In genomic region chr3:95818571-95819288, GRCm38 (mm10) we compare ENCODE assay signal across 8 mouse cellular contexts. TPM values are rescaled to one million over a fixed set of nuclear protein-coding genes. Genes with fewer than 3 reads are reported as not detected.
A peak's percentile ranks its signal among the peaks of the same experiment; 100 is the strongest.
DNase-seq lines count a peak whose midpoint lies in the region; ATAC-seq and TF ChIP-seq lines count a peak whose summit lies in the region.

TSS of gene Rprd2 (minus strand) at chr3:95818863.

- peaks cover 48% of the 10 kb centered on the region for H3K79me2 ChIP-seq in C2C12 (ENCODE audit: control insufficient read depth, insufficient read depth)

- 0% methylated on average over 56 of the region's 60 CpGs for WGBS in heart, embryonic 12.5 days
- under 1% methylated on average over 60 of the region's 60 CpGs for WGBS in liver, embryonic 12.5 days (ENCODE audit: insufficient replicate concordance)
- under 1% methylated on average over 56 of the region's 60 CpGs for WGBS in stomach, embryonic 15.5 days

- peak within 1 kb of the TSS; percentile 97 for H3ac ChIP-seq in C2C12 (ENCODE audit: control insufficient read depth, insufficient read length, low read depth)

- H3K9ac ChIP-seq in heart, embryonic 12.5 days = peak within 1 kb of the TSS; percentile 94
- peak within 1 kb of the TSS; percentile 94 for H3K9ac ChIP-seq in liver, embryonic 12.5 days
- peak within 1 kb of the TSS; percentile 84 for H3K9ac ChIP-seq in stomach, embryonic 15.5 days

- DNase-seq in brain, embryonic 14.5 days (ENCODE audit: low read depth) = peak; percentile 93
- DNase-seq in kidney, postnatal 10 days = peak; percentile 86
- peak; percentile 66 to 79 for DNase-seq in natural killer cell, adult 2 months (ENCODE audit: low spot score in 2 of 2)

- H3K36me3 ChIP-seq in C2C12 (ENCODE audit: control insufficient read depth, insufficient read depth) = no peaks in the 10 kb centered on the region
- peaks cover 12% of the 10 kb centered on the region for H3K36me3 ChIP-seq in erythroblast, embryonic 14.5 days (ENCODE audit: control insufficient read depth)
- 0 out of 2 replicates have a peak, but pooled peaks cover 5% of the 10 kb centered on the region for H3K36me3 ChIP-seq in heart, embryonic 12.5 days
- no peaks in the 10 kb centered on the region; the same call in 1 of the 2 replicates for H3K36me3 ChIP-seq in liver, embryonic 12.5 days
- H3K36me3 ChIP-seq in stomach, embryonic 15.5 days = no peaks in the 10 kb centered on the region

- TF ChIP-seq CTCF in C2C12 (IDR thresholded peaks at IDR 0.05; ENCODE audit: control insufficient read depth, insufficient read depth, insufficient read length) = no peak
- no peak for TF ChIP-seq CTCF in brain, embryonic 14.5 days (IDR thresholded peaks at IDR 0.05; ENCODE audit: borderline replicate concordance, extremely low read depth, insufficient read depth, insufficient read length)

- TF ChIP-seq POLR2A in brain, embryonic 14.5 days (IDR thresholded peaks at IDR 0.05; ENCODE audit: borderline replicate concordance, extremely low read depth, insufficient read depth, insufficient read length, poor library complexity, severe bottlenecking) = peak; percentile 93

- H3K4me1 ChIP-seq in erythroblast, embryonic 14.5 days (ENCODE audit: control insufficient read depth) = peaks cover 46% of the 10 kb centered on the region
- H3K4me1 ChIP-seq in heart, embryonic 12.5 days (replicated peaks) = peaks cover 15% of the 10 kb centered on the region
- peaks cover 48% of the 10 kb centered on the region for H3K4me1 ChIP-seq in liver, embryonic 12.5 days
- no peaks in the 10 kb centered on the region for H3K4me1 ChIP-seq in stomach, embryonic 15.5 days

- H3K9me3 ChIP-seq in erythroblast, embryonic 14.5 days (ENCODE audit: control insufficient read depth, low read length) = no peaks in the 10 kb centered on the region
- no peaks in the 10 kb centered on the region for H3K9me3 ChIP-seq in heart, embryonic 12.5 days (replicated peaks)
- H3K9me3 ChIP-seq in liver, embryonic 12.5 days (replicated peaks) = no peaks in the 10 kb centered on the region
- no peaks in the 10 kb centered on the region for H3K9me3 ChIP-seq in stomach, embryonic 15.5 days

- no peaks in the 10 kb centered on the region for H3K27me3 ChIP-seq in C2C12 (ENCODE audit: control insufficient read depth, insufficient read depth, insufficient read length)
- no peaks in the 10 kb centered on the region for H3K27me3 ChIP-seq in erythroblast, embryonic 14.5 days (ENCODE audit: control insufficient read depth)
- H3K27me3 ChIP-seq in heart, embryonic 12.5 days (replicated peaks) = no peaks in the 10 kb centered on the region
- H3K27me3 ChIP-seq in liver, embryonic 12.5 days (replicated peaks) = no peaks in the 10 kb centered on the region
- no peaks in the 10 kb centered on the region for H3K27me3 ChIP-seq in stomach, embryonic 15.5 days (replicated peaks)

- peak within 1 kb of the TSS; percentile 76 for H3K4me2 ChIP-seq in heart, embryonic 12.5 days
- peak within 1 kb of the TSS; percentile 79 for H3K4me2 ChIP-seq in liver, embryonic 12.5 days
- peak within 1 kb of the TSS; percentile 62 for H3K4me2 ChIP-seq in stomach, embryonic 15.5 days

- peak within 1 kb of the TSS; percentile 60 for H3K4me3 ChIP-seq in C2C12 (ENCODE audit: insufficient read depth, poor library complexity, severe bottlenecking)
- peak within 1 kb of the TSS; percentile 73 for H3K4me3 ChIP-seq in erythroblast, embryonic 14.5 days (replicated peaks)
- H3K4me3 ChIP-seq in heart, embryonic 12.5 days = peak within 1 kb of the TSS; percentile 81
- peak within 1 kb of the TSS; percentile 77 for H3K4me3 ChIP-seq in liver, embryonic 12.5 days
- H3K4me3 ChIP-seq in stomach, embryonic 15.5 days (replicated peaks) = peak within 1 kb of the TSS; percentile 75

- peak within 1 kb of the TSS; percentile 100 for H3K27ac ChIP-seq in heart, embryonic 12.5 days (ENCODE audit: poor library complexity, severe bottlenecking)
- H3K27ac ChIP-seq in liver, embryonic 12.5 days = peak within 1 kb of the TSS; percentile 99
- peak within 1 kb of the TSS; percentile 100 for H3K27ac ChIP-seq in stomach, embryonic 15.5 days

- peak; percentile 66 for ATAC-seq in heart, embryonic 12.5 days (ENCODE audit: insufficient number of reproducible peaks, low FRiP score)
- peak; percentile 49 for ATAC-seq in liver, embryonic 12.5 days
- peak; percentile 53 for ATAC-seq in stomach, embryonic 15.5 days (ENCODE audit: insufficient read depth, low FRiP score, low read depth)

- peaks cover 46% of the 10 kb centered on the region for H3K79me3 ChIP-seq in C2C12 (ENCODE audit: low read depth)

TF ChIP-seq in C2C12, 6 proteins besides CTCF, POLR2A, EP300 and RAD21:
- TF ChIP-seq MAX (IDR thresholded peaks at IDR 0.05) = no peak
- no peak for TF ChIP-seq USF1 (IDR thresholded peaks at IDR 0.05; ENCODE audit: low read depth)
- no peak for TF ChIP-seq MYOG (IDR thresholded peaks at IDR 0.05; ENCODE audit: control insufficient read depth, extremely low read depth, insufficient read length)
- TF ChIP-seq CEBPB (IDR thresholded peaks at IDR 0.05; ENCODE audit: low read depth) = no peak
- no peak for TF ChIP-seq FOSL1 (IDR thresholded peaks at IDR 0.05; ENCODE audit: insufficient read depth, low read length, poor library complexity, severe bottlenecking)
- no peak for TF ChIP-seq MYOD1 (IDR thresholded peaks at IDR 0.05; ENCODE audit: control insufficient read depth, insufficient read length, low read depth)

RNA-seq across cellular contexts. Expression of gene Rprd2, which starts in this region (rescaled TPM):
- polyA plus RNA-seq in C2C12 (2012; fragmentation: generic; extraction: Trizol) = 7.7 TPM
- polyA plus RNA-seq in brain, embryonic 14.5 days (2012; rRNA removed) = 22.8 and 31.4 TPM in 2 replicates
- 0.52 and 0.66 TPM in 2 replicates for polyA plus RNA-seq in erythroblast, embryonic 14.5 days (2012)
- 25.5 and 25.9 TPM in 2 replicates for polyA plus RNA-seq in heart, embryonic 12.5 days (2016; fragmentation: Nextera tagmentation; extraction: Ambion mirVana)
- 11.8 and 14.1 TPM in 2 replicates for polyA plus RNA-seq in liver, embryonic 12.5 days (2016; fragmentation: Nextera tagmentation; extraction: Ambion mirVana)
- 20.5 TPM in 2 replicates for polyA plus RNA-seq in stomach, embryonic 15.5 days (2015; fragmentation: Nextera tagmentation; extraction: Ambion mirVana)

Comparison
In these comparisons a context has a peak if more than half of its experiments do, and no peak if none do; other contexts are left out.
1. Peak in every context shown above with its lines: DNase-seq, ATAC-seq, H3K4me3 ChIP-seq and H3K27ac ChIP-seq.